Mouse (Mus musculus) heart, adult 2 months (tissue): ENCODE data around the gene Anxa9. TPM values are rescaled to one million over a fixed set of nuclear protein-coding genes. Genes with fewer than 3 reads are reported as not detected.

Experiments
- DNase-seq, 2 experiments: peaks; one replicate each; pipeline ENCODE4 v3.0.0; 2021
- H3K27ac ChIP-seq: fragments of 200-600 bp; 2 replicates; pipeline ENCODE4 v1.8.1; 2022
- H3K27me3 ChIP-seq: fragments of 200-500 bp; 2 replicates; pipeline ENCODE4 v1.6.1; 2012; ENCODE audit warnings: mild to moderate bottlenecking, low read length, inconsistent platforms, mixed read lengths; ENCODE audit not compliant: control insufficient read depth, insufficient read depth
- H3K36me3 ChIP-seq: fragments of 200-500 bp; 2 replicates; pipeline ENCODE4 v1.6.1; 2012; ENCODE audit warnings: low read length, inconsistent platforms; ENCODE audit not compliant: control insufficient read depth, insufficient read depth
- H3K4me1 ChIP-seq: fragments of 200-500 bp; 2 replicates; pipeline ENCODE4 v1.6.1; 2011; ENCODE audit warnings: low read length; ENCODE audit not compliant: control insufficient read depth, insufficient read depth
- H3K4me3 ChIP-seq: fragments of 200-600 bp; 2 replicates; pipeline ENCODE4 v1.8.1; 2022
- H3K79me2 ChIP-seq: fragments of 200-500 bp; replicated peaks from 2 replicates; pipeline ENCODE4 v1.6.1; 2012; ENCODE audit warnings: mild to moderate bottlenecking, inconsistent platforms, low read length, moderate library complexity, mixed read lengths; ENCODE audit not compliant: control insufficient read depth, insufficient read depth
- H3K9ac ChIP-seq: fragments of 200-500 bp; 2 replicates; pipeline ENCODE4 v1.6.1; 2012; ENCODE audit warnings: low read depth, mild to moderate bottlenecking, control low read depth, inconsistent platforms, low read length, mixed read lengths
- CTCF ChIP-seq: fragments of 200-600 bp; IDR thresholded peaks from 2 replicates; pipeline ENCODE4 v1.8.1; 2022; ENCODE audit warnings: antibody characterized with exemption, mild to moderate bottlenecking, moderate library complexity
- EP300 ChIP-seq: fragments of 200-500 bp; IDR thresholded peaks from 2 replicates; pipeline ENCODE4 v1.6.1; 2011; ENCODE audit warnings: low read depth, low read length, control low read depth; ENCODE audit not compliant: insufficient read depth
- POLR2A ChIP-seq: fragments of 200-500 bp; IDR thresholded peaks from 2 replicates; pipeline ENCODE4 v1.6.1; 2011; ENCODE audit warnings: mild to moderate bottlenecking, low read depth, low read length, control low read depth; ENCODE audit not compliant: insufficient read depth
- WGBS: fragments of 180-500 bp; shearing (Covaris S2); methylation state at CpG from one replicate; pipeline ENCODE4 v1.1.7; 2018; 5-methylcytosine and 5-hydroxymethylcytosine counted together
- intact Hi-C: fragments of 180-260 bp; cut with DNase I; formaldehyde crosslinking; loops from one replicate; pipeline ENCODE4 v1.15.1; 2025
- polyA plus RNA-seq: library from polyadenylated mRNA; depleted of rRNA; stranded (reverse); fragments of >200 nt; gene quantifications from 2 replicates; pipeline ENCODE4 v1.2.3, GENCODE M21; 2012; rRNA removed
- total RNA-seq, 2 experiments: library from RNA; stranded (reverse); gene quantifications; 2 replicates each; pipeline ENCODE4 v1.2.3; 2021

Gene Anxa9
- total and polyA plus RNA-seq, 3 experiments = 0.59 to 1.1 (median 0.68) TPM

DNA sequence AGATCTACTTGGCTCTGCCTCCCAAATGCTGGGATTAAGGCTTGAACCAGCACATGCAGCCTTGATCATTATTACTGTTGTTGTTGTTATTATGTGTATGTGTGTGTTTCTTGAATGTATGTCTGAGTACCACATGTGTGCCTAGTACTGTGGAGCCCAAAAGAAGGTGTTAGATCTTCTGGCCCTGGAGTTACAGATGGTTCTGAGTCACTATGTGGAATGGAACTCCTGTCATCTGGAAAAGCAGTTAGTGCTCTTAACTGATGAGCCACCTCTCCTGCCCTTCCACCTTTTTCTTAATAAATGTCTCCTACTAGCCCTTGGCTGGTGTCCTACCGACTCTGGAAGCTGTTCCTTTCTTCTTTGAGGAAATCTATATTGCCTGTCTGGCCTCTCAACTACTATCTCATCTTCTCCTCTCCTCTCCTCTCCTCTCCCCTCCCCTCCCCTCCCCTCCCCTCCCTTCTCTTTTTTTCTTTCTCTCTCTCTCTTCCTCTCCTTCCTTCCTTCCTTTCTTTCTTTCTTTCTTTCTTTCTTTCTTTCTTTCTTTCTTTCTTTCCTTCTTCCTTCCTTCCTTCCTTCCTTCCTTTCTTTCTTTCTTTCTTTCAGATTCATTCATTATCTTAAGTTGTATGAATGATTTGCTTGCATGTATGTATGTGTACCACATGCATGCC, 59.2 kb downstream of the Anxa9 start:
- H3K27ac ChIP-seq = no peak overlapping the region
- no peaks in the 10 kb centered on the region for H3K79me2 ChIP-seq
- H3K4me3 ChIP-seq = no peak overlapping the region
- WGBS = 58% methylated on average over 1 of the region's 1 CpGs
- H3K4me1 ChIP-seq = no peaks in the 10 kb centered on the region
- H3K36me3 ChIP-seq = no peaks in the 10 kb centered on the region
- intact Hi-C loops = no loop called here
- TF ChIP-seq CTCF (no peak), POLR2A (no peak), EP300 (no peak)
- no peak overlapping the region for H3K9ac ChIP-seq
- DNase-seq = no peak
- H3K27me3 ChIP-seq = no peaks in the 10 kb centered on the region

GRCm38 (mm10) chr3:95246465-95247231, 60.3 kb downstream of the Anxa9 start:
- DNase-seq = peak in 1 of 2 experiments; percentile 45

More at GRCm38 (mm10) chr3:95246465-95247231, 60.3 kb downstream of the Anxa9 start:
- no peaks in the 10 kb centered on the region for H3K4me1 ChIP-seq
- H3K27me3 ChIP-seq = no peaks in the 10 kb centered on the region
- intact Hi-C loops = no loop called here
- H3K27ac ChIP-seq = no peak overlapping the region
- no peak overlapping the region for H3K9ac ChIP-seq
- H3K36me3 ChIP-seq = no peaks in the 10 kb centered on the region
- H3K79me2 ChIP-seq = no peaks in the 10 kb centered on the region
- H3K4me3 ChIP-seq = no peak overlapping the region
- 67% methylated on average over 5 of the region's 5 CpGs for WGBS
- no peak for TF ChIP-seq CTCF
- TF ChIP-seq POLR2A = no peak
- no peak for TF ChIP-seq EP300

Other genes starting within 250 kb of the Anxa9 start
- gene Pip5k1a, start 200.2 kb downstream of the Anxa9 start, total RNA-seq = 10 to 100 TPM; 15.8 to 16.8 TPM
- 11.8 and 17.9 TPM in 2 replicates for gene Pip5k1a, start 200.2 kb downstream of the Anxa9 start, polyA plus RNA-seq
- gene Vps72, start 196.2 kb downstream of the Anxa9 start, total RNA-seq = 10 to 100 TPM; 31.8 to 36.5 TPM
- 34.5 and 39.2 TPM in 2 replicates for gene Vps72, start 196.2 kb downstream of the Anxa9 start, polyA plus RNA-seq
- 10 to 100 TPM; 22.6 to 30.9 TPM for gene Tmod4, start 182.7 kb downstream of the Anxa9 start, total RNA-seq
- 23.3 and 25.6 TPM in 2 replicates for gene Tmod4, start 182.7 kb downstream of the Anxa9 start, polyA plus RNA-seq
- gene Scnm1, start 173.2 kb downstream of the Anxa9 start, total RNA-seq = 10 to 100 TPM; 28.3 to 32.1 TPM
- 46.8 and 67.9 TPM in 2 replicates for gene Scnm1, start 173.2 kb downstream of the Anxa9 start, polyA plus RNA-seq
- 1 to 10 TPM; 4.5 to 6.3 TPM for gene Lysmd1, start 173.1 kb downstream of the Anxa9 start, total RNA-seq
- 5.8 and 7.8 TPM in 2 replicates for gene Lysmd1, start 173.1 kb downstream of the Anxa9 start, polyA plus RNA-seq
- 1 to 10 TPM; 1.5 to 2.1 TPM for gene Tnfaip8l2, start 164.8 kb downstream of the Anxa9 start, total RNA-seq
- 3.3 and 4.9 TPM in 2 replicates for gene Tnfaip8l2, start 164.8 kb downstream of the Anxa9 start, polyA plus RNA-seq
- gene Sema6c, start 146.7 kb downstream of the Anxa9 start, total RNA-seq = 1 to 10 TPM; 3.8 to 3.9 TPM
- gene Sema6c, start 146.7 kb downstream of the Anxa9 start, polyA plus RNA-seq = 16.9 and 21.1 TPM in 2 replicates
- gene Gabpb2, start 89.3 kb downstream of the Anxa9 start, total RNA-seq = 10 to 100 TPM; 13.5 to 14.1 TPM
- gene Gabpb2, start 89.3 kb downstream of the Anxa9 start, polyA plus RNA-seq = 8.6 and 15.8 TPM in 2 replicates
- 10 to 100 TPM; 16.8 to 18.9 TPM for gene Cdc42se1, start 78.4 kb downstream of the Anxa9 start, total RNA-seq
- 19.0 and 24.2 TPM in 2 replicates for gene Cdc42se1, start 78.4 kb downstream of the Anxa9 start, polyA plus RNA-seq
- 1 to 10 TPM; 5.6 to 6.9 TPM for gene Mllt11, start 75.0 kb downstream of the Anxa9 start, total RNA-seq
- 13.7 and 23.9 TPM in 2 replicates for gene Mllt11, start 75.0 kb downstream of the Anxa9 start, polyA plus RNA-seq
- gene Gm128, start 65.6 kb downstream of the Anxa9 start, total RNA-seq = not detected
- gene Gm128, start 65.6 kb downstream of the Anxa9 start, polyA plus RNA-seq = 0.16 and 0.26 TPM in 2 replicates
- gene Bnipl, start 56.0 kb downstream of the Anxa9 start, total RNA-seq = not detected
- gene Bnipl, start 56.0 kb downstream of the Anxa9 start, polyA plus RNA-seq = 0.12 and 0.25 TPM in 2 replicates
- gene Mindy1, start 25.8 kb downstream of the Anxa9 start, total RNA-seq = 10 to 100 TPM; 17.5 to 21.3 TPM
- 32.2 and 36.9 TPM in 2 replicates for gene Mindy1, start 25.8 kb downstream of the Anxa9 start, polyA plus RNA-seq
- gene Prune1, start 25.1 kb downstream of the Anxa9 start, total RNA-seq = 10 to 100 TPM; 23.4 to 26.1 TPM
- 28.4 and 45.8 TPM in 2 replicates for gene Prune1, start 25.1 kb downstream of the Anxa9 start, polyA plus RNA-seq
- 10 to 100 TPM; 35.3 to 39.3 TPM for gene Cers2, start 7.6 kb upstream of the Anxa9 start, total RNA-seq
- gene Cers2, start 7.6 kb upstream of the Anxa9 start, polyA plus RNA-seq = 65.6 and 69.1 TPM in 2 replicates
- gene Setdb1, start 50.0 kb upstream of the Anxa9 start, total RNA-seq = 10 to 100 TPM; 10.4 to 12.2 TPM
- gene Setdb1, start 50.0 kb upstream of the Anxa9 start, polyA plus RNA-seq = 8.0 and 12.6 TPM in 2 replicates
- gene 4930558C23Rik, start 95.7 kb upstream of the Anxa9 start, total RNA-seq = not detected
- 0.26 TPM in 1 of 2 replicates, not detected in the other for gene 4930558C23Rik, start 95.7 kb upstream of the Anxa9 start, polyA plus RNA-seq
- gene Arnt, start 127.2 kb upstream of the Anxa9 start, total RNA-seq = 10 to 100 TPM; 37.4 to 41.5 TPM
- gene Arnt, start 127.2 kb upstream of the Anxa9 start, polyA plus RNA-seq = 26.2 and 34.1 TPM in 2 replicates
- 1 to 10 TPM; 7.4 to 8.7 TPM for gene Ctsk, start 192.1 kb upstream of the Anxa9 start, total RNA-seq
- 5.4 and 9.1 TPM in 2 replicates for gene Ctsk, start 192.1 kb upstream of the Anxa9 start, polyA plus RNA-seq
- 10 to 100 TPM; 15.3 to 16.5 TPM for gene Ctss, start 219.6 kb upstream of the Anxa9 start, total RNA-seq
- 10.3 and 12.4 TPM in 2 replicates for gene Ctss, start 219.6 kb upstream of the Anxa9 start, polyA plus RNA-seq